ENCODE assay signal across 8 mouse cellular contexts in genomic region chr9:41612802-41613550, GRCm38 (mm10).
DNase-seq lines count a peak whose midpoint lies in the region; ATAC-seq and TF ChIP-seq lines count a peak whose summit lies in the region.

No protein-coding gene starts in this region.

- H3K9ac ChIP-seq in intestine, embryonic 14.5 days (ENCODE audit: low read length), result no peak overlapping the region
- H3K9ac ChIP-seq in intestine, postnatal 0 days (ENCODE audit: low read depth, low read length), result no peak overlapping the region
- no peak overlapping the region for H3K9ac ChIP-seq in embryonic facial prominence, embryonic 15.5 days
- peak overlapping the region; percentile 37; the same call in 1 of the 2 replicates for H3K9ac ChIP-seq in hindbrain, postnatal 0 days (replicated peaks; ENCODE audit: low read length)
- H3K9ac ChIP-seq in neural tube, embryonic 13.5 days, result peak overlapping the region; percentile 66

- no peak for DNase-seq in intestine, embryonic 14.5 days (ENCODE audit: low spot score)
- DNase-seq in hindbrain, postnatal 0 days (ENCODE audit: low spot score), result peak; percentile 48
- DNase-seq in left cerebral cortex, postnatal 36 days (ENCODE audit: low spot score in 2 of 2), result no peak
- DNase-seq in adrenal gland, postnatal 25 days, result no peak
- no peak for DNase-seq in right cerebral cortex, postnatal 14 days

- peak overlapping the region; percentile 44 for H3K4me2 ChIP-seq in intestine, embryonic 14.5 days (ENCODE audit: low read length)
- H3K4me2 ChIP-seq in intestine, postnatal 0 days (replicated peaks; ENCODE audit: low read depth), result no peak overlapping the region
- H3K4me2 ChIP-seq in embryonic facial prominence, embryonic 15.5 days (replicated peaks), result peak overlapping the region; percentile 38
- H3K4me2 ChIP-seq in hindbrain, postnatal 0 days (ENCODE audit: low read depth, low read length), result peak overlapping the region; percentile 51
- peak overlapping the region; percentile 51 for H3K4me2 ChIP-seq in neural tube, embryonic 13.5 days

- no peaks in the 10 kb centered on the region for H3K27me3 ChIP-seq in intestine, embryonic 14.5 days (replicated peaks; ENCODE audit: control insufficient read depth, insufficient read depth, low read length)
- no peaks in the 10 kb centered on the region for H3K27me3 ChIP-seq in intestine, postnatal 0 days (replicated peaks; ENCODE audit: control insufficient read depth, insufficient read depth, low read length)
- no peaks in the 10 kb centered on the region for H3K27me3 ChIP-seq in embryonic facial prominence, embryonic 15.5 days
- no peaks in the 10 kb centered on the region for H3K27me3 ChIP-seq in hindbrain, postnatal 0 days (ENCODE audit: insufficient read depth, low read length)
- H3K27me3 ChIP-seq in neural tube, embryonic 13.5 days, result no peaks in the 10 kb centered on the region

- H3K27ac ChIP-seq in intestine, embryonic 14.5 days (ENCODE audit: low read depth), result peak overlapping the region; percentile 82
- no peak overlapping the region for H3K27ac ChIP-seq in intestine, postnatal 0 days (ENCODE audit: low read depth, low read length)
- peak overlapping the region; percentile 80 for H3K27ac ChIP-seq in embryonic facial prominence, embryonic 15.5 days (replicated peaks)
- peak overlapping the region; percentile 84 for H3K27ac ChIP-seq in hindbrain, postnatal 0 days
- peak overlapping the region; percentile 95 for H3K27ac ChIP-seq in neural tube, embryonic 13.5 days (replicated peaks)

- no peaks in the 10 kb centered on the region for H3K9me3 ChIP-seq in intestine, embryonic 14.5 days (ENCODE audit: control insufficient read depth, low read length)
- H3K9me3 ChIP-seq in intestine, postnatal 0 days (ENCODE audit: control insufficient read depth), result no peaks in the 10 kb centered on the region
- no peaks in the 10 kb centered on the region for H3K9me3 ChIP-seq in embryonic facial prominence, embryonic 15.5 days (replicated peaks)
- H3K9me3 ChIP-seq in hindbrain, postnatal 0 days (ENCODE audit: low read length), result no peaks in the 10 kb centered on the region
- H3K9me3 ChIP-seq in neural tube, embryonic 13.5 days, result no peaks in the 10 kb centered on the region

- no peak overlapping the region for H3K4me3 ChIP-seq in intestine, embryonic 14.5 days (ENCODE audit: low read depth, low read length)
- H3K4me3 ChIP-seq in intestine, postnatal 0 days (ENCODE audit: low read depth, low read length), result no peak overlapping the region
- H3K4me3 ChIP-seq in embryonic facial prominence, embryonic 15.5 days (replicated peaks), result 0 out of 2 replicates have a peak overlapping the region, but pooled peaks have one; percentile 22
- H3K4me3 ChIP-seq in hindbrain, postnatal 0 days (ENCODE audit: low read length), result peak overlapping the region; percentile 7; the same call in 1 of the 2 replicates
- H3K4me3 ChIP-seq in neural tube, embryonic 13.5 days, result peak overlapping the region; percentile 1; the same call in 1 of the 2 replicates

- no peak for ATAC-seq in intestine, embryonic 14.5 days (replicated peaks; ENCODE audit: low FRiP score, low TSS enrichment, low read depth)
- ATAC-seq in intestine, postnatal 0 days, result no peak
- ATAC-seq in embryonic facial prominence, embryonic 15.5 days (ENCODE audit: insufficient number of reproducible peaks, low FRiP score, low TSS enrichment, low read depth), result no peak
- ATAC-seq in hindbrain, postnatal 0 days, result no peak
- no peak for ATAC-seq in neural tube, embryonic 13.5 days (ENCODE audit: low read depth)

- intact Hi-C loops in left cerebral cortex, postnatal 36 days (cut with DNase I), result loop anchor here (10.0 kb wide), 1 partner anchor 122 kb away; no protein-coding TSS in a partner anchor

- H3K4me1 ChIP-seq in intestine, embryonic 14.5 days (replicated peaks; ENCODE audit: control insufficient read depth, insufficient read depth, low read length), result peaks cover 38% of the 10 kb centered on the region
- no peaks in the 10 kb centered on the region for H3K4me1 ChIP-seq in intestine, postnatal 0 days (replicated peaks; ENCODE audit: control insufficient read depth, insufficient read depth, low read length)
- peaks cover 41% of the 10 kb centered on the region for H3K4me1 ChIP-seq in embryonic facial prominence, embryonic 15.5 days
- peaks cover 20% of the 10 kb centered on the region for H3K4me1 ChIP-seq in hindbrain, postnatal 0 days (ENCODE audit: insufficient read depth, low read length)
- peaks cover 57% of the 10 kb centered on the region for H3K4me1 ChIP-seq in neural tube, embryonic 13.5 days (replicated peaks)

- no peak for TF ChIP-seq CTCF in intestine, postnatal 0 days (IDR thresholded peaks at IDR 0.05; ENCODE audit: low read depth)
- no peak for TF ChIP-seq CTCF in hindbrain, postnatal 0 days (IDR thresholded peaks at IDR 0.05; ENCODE audit: low read depth)

- no peaks in the 10 kb centered on the region for H3K36me3 ChIP-seq in intestine, embryonic 14.5 days (ENCODE audit: control insufficient read depth, insufficient read depth, low read length)
- no peaks in the 10 kb centered on the region for H3K36me3 ChIP-seq in intestine, postnatal 0 days (ENCODE audit: control insufficient read depth, insufficient read depth)
- H3K36me3 ChIP-seq in embryonic facial prominence, embryonic 15.5 days, result no peaks in the 10 kb centered on the region
- no peaks in the 10 kb centered on the region for H3K36me3 ChIP-seq in hindbrain, postnatal 0 days (ENCODE audit: insufficient read depth, low read length)
- no peaks in the 10 kb centered on the region for H3K36me3 ChIP-seq in neural tube, embryonic 13.5 days

- WGBS in intestine, embryonic 14.5 days, result 50% methylated on average over 14 of the region's 14 CpGs
- 58% methylated on average over 14 of the region's 14 CpGs for WGBS in intestine, postnatal 0 days
- 32% methylated on average over 14 of the region's 14 CpGs for WGBS in embryonic facial prominence, embryonic 15.5 days
- WGBS in hindbrain, postnatal 0 days, result 16% methylated on average over 14 of the region's 14 CpGs
- 25% methylated on average over 14 of the region's 14 CpGs for WGBS in neural tube, embryonic 13.5 days

Comparison
In these comparisons a context has a peak if more than half of its experiments do, and no peak if none do; other contexts are left out.
1. H3K4me3 ChIP-seq: peak in embryonic facial prominence, embryonic 15.5 days (single experiment), hindbrain, postnatal 0 days (single experiment) and neural tube, embryonic 13.5 days (single experiment); none in intestine, embryonic 14.5 days (single experiment) and intestine, postnatal 0 days (single experiment).
2. H3K9ac ChIP-seq: peak in hindbrain, postnatal 0 days (single experiment) and neural tube, embryonic 13.5 days (single experiment); none in intestine, embryonic 14.5 days (single experiment), intestine, postnatal 0 days (single experiment) and embryonic facial prominence, embryonic 15.5 days (single experiment).